Mouse (Mus musculus): ENCODE data around the gene Bloc1s6. TPM values are rescaled to one million over a fixed set of nuclear protein-coding genes. Genes with fewer than 3 reads are reported as not detected.

Bloc1s6 gene
- polyA plus RNA-seq, 1 experiment from 2014 or later, result 86.5 TPM

DNA sequence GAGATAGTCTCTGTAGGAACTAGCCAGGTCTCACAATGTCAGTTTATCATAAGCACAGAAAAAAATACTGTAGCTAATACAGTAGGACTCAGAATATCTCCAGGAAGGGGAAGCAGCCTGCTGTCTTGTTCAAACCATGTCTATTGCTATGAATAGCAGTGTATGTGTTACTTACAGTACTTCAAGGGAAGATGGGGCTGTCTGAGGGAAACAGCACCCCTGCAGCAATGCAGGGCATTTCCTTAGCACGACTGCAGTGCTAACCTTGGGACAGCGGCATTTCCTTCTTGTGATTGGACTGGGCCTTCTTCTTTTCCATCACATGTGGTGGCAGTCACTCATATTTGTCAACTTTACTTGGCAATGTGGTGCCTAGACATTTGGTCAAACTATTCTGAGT is 38.5 kb downstream of the Bloc1s6 start:
- no peak overlapping the region for H3K4me2 ChIP-seq (ENCODE audit: low read depth, low read length)
- no peak overlapping the region for H3K4me3 ChIP-seq (ENCODE audit: low read depth, low read length)
- H3K9ac ChIP-seq (replicated peaks; ENCODE audit: low read depth, low read length), result no peak overlapping the region
- WGBS, result 78% methylated on average over 2 of the region's 2 CpGs
- H3K36me3 ChIP-seq (ENCODE audit: control insufficient read depth, insufficient read depth, low read length), result no peaks in the 10 kb centered on the region
- H3K27me3 ChIP-seq (ENCODE audit: control insufficient read depth, insufficient read depth, low read length), result no peaks in the 10 kb centered on the region
- H3K4me1 ChIP-seq (ENCODE audit: control insufficient read depth, insufficient read depth, low read length), result no peaks in the 10 kb centered on the region
- ATAC-seq (ENCODE audit: low read depth), result no peak
- no peak overlapping the region for H3K27ac ChIP-seq (ENCODE audit: low read depth, low read length)
- no peaks in the 10 kb centered on the region; the same call in 1 of the 2 replicates for H3K9me3 ChIP-seq (ENCODE audit: control insufficient read depth, low read length)

GRCm38 (mm10) chr2:122779967-122780366 is 41.7 kb downstream of the Bloc1s6 start:
- H3K36me3 ChIP-seq (ENCODE audit: control insufficient read depth, insufficient read depth, low read length), result no peaks in the 10 kb centered on the region
- no peaks in the 10 kb centered on the region for H3K4me1 ChIP-seq (ENCODE audit: control insufficient read depth, insufficient read depth, low read length)
- H3K27me3 ChIP-seq (ENCODE audit: control insufficient read depth, insufficient read depth, low read length), result no peaks in the 10 kb centered on the region
- WGBS, result 47% methylated on average over 5 of the region's 5 CpGs
- no peak overlapping the region for H3K27ac ChIP-seq (ENCODE audit: low read depth, low read length)
- no peak overlapping the region for H3K9ac ChIP-seq (replicated peaks; ENCODE audit: low read depth, low read length)
- no peak overlapping the region for H3K4me3 ChIP-seq (ENCODE audit: low read depth, low read length)
- no peak overlapping the region for H3K4me2 ChIP-seq (ENCODE audit: low read depth, low read length)
- H3K9me3 ChIP-seq (ENCODE audit: control insufficient read depth, low read length), result no peaks in the 10 kb centered on the region
- no peak for ATAC-seq (ENCODE audit: low read depth)

DNA sequence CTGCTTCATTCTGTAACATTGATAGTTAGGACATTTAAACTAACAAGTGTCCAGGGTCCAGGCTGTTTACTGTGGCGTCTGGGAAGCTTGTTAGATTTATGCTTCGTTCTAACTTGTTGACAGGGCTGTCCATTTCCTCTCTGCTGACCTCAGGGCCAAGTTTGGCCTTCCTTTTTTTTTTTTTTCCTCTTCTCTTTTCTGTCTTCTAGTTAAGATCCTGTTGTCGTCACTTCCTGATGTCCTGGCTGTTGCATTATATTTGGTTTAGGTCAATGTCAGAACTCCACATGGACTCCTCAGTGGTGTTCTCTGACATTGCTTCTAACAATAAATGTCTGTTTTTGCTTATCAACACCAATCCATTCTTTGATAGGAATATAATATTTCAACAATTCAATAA is 42.1 kb downstream of the Bloc1s6 start:
- Histone ChIP-seq H3K9ac (replicated peaks; ENCODE audit: low read depth, low read length) (no peak overlapping the region), H3K4me1 (ENCODE audit: control insufficient read depth, insufficient read depth, low read length) (no peaks in the 10 kb centered on the region), H3K27ac (ENCODE audit: low read depth, low read length) (no peak overlapping the region), H3K4me3 (ENCODE audit: low read depth, low read length) (no peak overlapping the region), H3K36me3 (ENCODE audit: control insufficient read depth, insufficient read depth, low read length) (no peaks in the 10 kb centered on the region), H3K9me3 (ENCODE audit: control insufficient read depth, low read length) (no peaks in the 10 kb centered on the region), H3K27me3 (ENCODE audit: control insufficient read depth, insufficient read depth, low read length) (no peaks in the 10 kb centered on the region), H3K4me2 (ENCODE audit: low read depth, low read length) (no peak overlapping the region)
- WGBS, result 55% methylated on average over 3 of the region's 3 CpGs
- no peak for ATAC-seq (ENCODE audit: low read depth)

DNA sequence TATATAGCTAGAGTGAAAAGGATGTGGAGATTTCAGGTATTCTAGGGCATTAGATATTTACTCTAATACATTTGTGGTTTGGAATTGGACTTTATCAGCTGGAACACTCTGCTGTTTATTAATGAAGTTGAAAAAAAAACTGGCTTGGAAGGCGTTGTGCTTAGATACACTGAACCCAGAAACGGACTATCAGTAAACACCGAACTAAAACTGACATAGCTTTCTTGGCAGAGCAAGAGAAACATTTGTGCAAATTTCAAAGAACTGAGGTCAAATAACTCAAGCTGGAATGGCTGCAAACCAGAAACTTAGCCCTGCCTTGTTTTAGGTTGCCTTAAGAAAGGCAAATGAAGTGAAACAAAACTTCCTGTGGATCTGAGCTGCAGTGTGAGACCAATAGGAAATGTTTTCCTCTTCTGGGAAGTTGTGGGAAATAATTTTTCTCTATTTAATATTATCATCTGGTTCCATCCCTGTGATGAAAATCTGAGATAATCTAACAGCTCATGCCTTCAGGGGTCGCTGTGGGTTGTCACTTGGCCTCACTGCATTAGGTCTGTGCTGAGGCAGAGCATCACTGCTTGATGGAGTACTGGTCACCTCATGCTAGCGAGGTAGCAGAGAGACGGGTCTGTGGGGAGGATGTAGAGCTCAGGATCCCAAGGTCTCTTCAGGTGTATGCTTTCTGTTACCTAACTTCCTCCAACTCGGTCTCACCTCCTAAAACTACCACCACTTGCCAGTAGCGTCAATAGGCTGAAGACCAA is 43.5 kb downstream of the Bloc1s6 start:
- H3K4me3 ChIP-seq (ENCODE audit: low read depth, low read length), result no peak overlapping the region
- H3K27ac ChIP-seq (ENCODE audit: low read depth, low read length), result no peak overlapping the region
- no peaks in the 10 kb centered on the region for H3K9me3 ChIP-seq (ENCODE audit: control insufficient read depth, low read length)
- no peak for ATAC-seq (ENCODE audit: low read depth)
- H3K27me3 ChIP-seq (ENCODE audit: control insufficient read depth, insufficient read depth, low read length), result no peaks in the 10 kb centered on the region
- H3K36me3 ChIP-seq (ENCODE audit: control insufficient read depth, insufficient read depth, low read length), result no peaks in the 10 kb centered on the region
- WGBS, result 78% methylated on average over 8 of the region's 8 CpGs
- H3K4me1 ChIP-seq (ENCODE audit: control insufficient read depth, insufficient read depth, low read length), result no peaks in the 10 kb centered on the region
- H3K9ac ChIP-seq (replicated peaks; ENCODE audit: low read depth, low read length), result no peak overlapping the region
- no peak overlapping the region for H3K4me2 ChIP-seq (ENCODE audit: low read depth, low read length)

- no peak for ATAC-seq (ENCODE audit: low read depth)
- Histone ChIP-seq H3K4me2 (ENCODE audit: low read depth, low read length) (no peak overlapping the region), H3K27me3 (ENCODE audit: control insufficient read depth, insufficient read depth, low read length) (no peaks in the 10 kb centered on the region), H3K4me3 (ENCODE audit: low read depth, low read length) (no peak overlapping the region), H3K9me3 (ENCODE audit: control insufficient read depth, low read length) (no peaks in the 10 kb centered on the region), H3K9ac (replicated peaks; ENCODE audit: low read depth, low read length) (no peak overlapping the region), H3K27ac (ENCODE audit: low read depth, low read length) (no peak overlapping the region), H3K4me1 (ENCODE audit: control insufficient read depth, insufficient read depth, low read length) (no peaks in the 10 kb centered on the region), H3K36me3 (ENCODE audit: control insufficient read depth, insufficient read depth, low read length) (no peaks in the 10 kb centered on the region)
- WGBS, result 93% methylated on average over 2 of the region's 2 CpGs
These were observed 45.4 kb downstream of the Bloc1s6 start for GRCm38 (mm10) chr2:122783730-122784129.

GRCm38 (mm10) chr2:122784701-122785100 is 46.4 kb downstream of the Bloc1s6 start:
- Histone ChIP-seq H3K27me3 (ENCODE audit: control insufficient read depth, insufficient read depth, low read length) (no peaks in the 10 kb centered on the region), H3K9me3 (ENCODE audit: control insufficient read depth, low read length) (no peaks in the 10 kb centered on the region), H3K4me1 (ENCODE audit: control insufficient read depth, insufficient read depth, low read length) (no peaks in the 10 kb centered on the region), H3K36me3 (ENCODE audit: control insufficient read depth, insufficient read depth, low read length) (no peaks in the 10 kb centered on the region), H3K27ac (ENCODE audit: low read depth, low read length) (no peak overlapping the region), H3K9ac (replicated peaks; ENCODE audit: low read depth, low read length) (no peak overlapping the region), H3K4me3 (ENCODE audit: low read depth, low read length) (no peak overlapping the region), H3K4me2 (ENCODE audit: low read depth, low read length) (no peak overlapping the region)
- ATAC-seq (ENCODE audit: low read depth), result no peak
- 86% methylated on average over 3 of the region's 3 CpGs for WGBS

GRCm38 (mm10) chr2:122786167-122786566 is 47.9 kb downstream of the Bloc1s6 start:
- no peak for ATAC-seq (ENCODE audit: low read depth)
- H3K4me2 ChIP-seq (ENCODE audit: low read depth, low read length), result no peak overlapping the region
- H3K4me1 ChIP-seq (ENCODE audit: control insufficient read depth, insufficient read depth, low read length), result no peaks in the 10 kb centered on the region
- no peak overlapping the region for H3K4me3 ChIP-seq (ENCODE audit: low read depth, low read length)
- no peak overlapping the region for H3K9ac ChIP-seq (replicated peaks; ENCODE audit: low read depth, low read length)
- WGBS, result 85% methylated on average over 2 of the region's 2 CpGs
- no peaks in the 10 kb centered on the region for H3K9me3 ChIP-seq (ENCODE audit: control insufficient read depth, low read length)
- H3K27ac ChIP-seq (ENCODE audit: low read depth, low read length), result no peak overlapping the region
- H3K36me3 ChIP-seq (ENCODE audit: control insufficient read depth, insufficient read depth, low read length), result no peaks in the 10 kb centered on the region
- no peaks in the 10 kb centered on the region for H3K27me3 ChIP-seq (ENCODE audit: control insufficient read depth, insufficient read depth, low read length)

DNA sequence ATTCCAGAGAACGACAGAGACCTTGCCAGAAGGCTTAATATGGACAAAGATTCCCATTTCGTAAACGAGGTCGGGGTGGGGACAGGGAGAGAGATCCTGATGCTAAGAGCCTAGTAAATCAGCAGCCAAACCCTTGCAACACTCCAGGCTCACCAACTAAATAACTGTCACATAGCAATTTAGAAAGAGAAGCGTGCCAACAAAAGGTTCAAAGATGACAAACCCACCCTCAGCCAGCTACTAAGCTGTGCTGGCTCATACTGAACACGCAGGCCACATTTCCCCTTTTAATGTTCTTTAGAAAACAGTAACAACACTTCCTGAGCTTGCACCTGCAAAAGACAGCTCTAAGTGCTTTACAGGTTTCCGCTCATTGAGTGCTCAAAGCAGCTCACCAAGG is 51.0 kb downstream of the Bloc1s6 start:
- H3K36me3 ChIP-seq (ENCODE audit: control insufficient read depth, insufficient read depth, low read length), result no peaks in the 10 kb centered on the region
- H3K4me1 ChIP-seq (ENCODE audit: control insufficient read depth, insufficient read depth, low read length), result no peaks in the 10 kb centered on the region
- H3K9ac ChIP-seq (replicated peaks; ENCODE audit: low read depth, low read length), result no peak overlapping the region
- no peak overlapping the region for H3K27ac ChIP-seq (ENCODE audit: low read depth, low read length)
- no peaks in the 10 kb centered on the region for H3K27me3 ChIP-seq (ENCODE audit: control insufficient read depth, insufficient read depth, low read length)
- WGBS, result 76% methylated on average over 7 of the region's 7 CpGs
- no peaks in the 10 kb centered on the region for H3K9me3 ChIP-seq (ENCODE audit: control insufficient read depth, low read length)
- no peak overlapping the region for H3K4me3 ChIP-seq (ENCODE audit: low read depth, low read length)
- no peak overlapping the region for H3K4me2 ChIP-seq (ENCODE audit: low read depth, low read length)
- ATAC-seq (ENCODE audit: low read depth), result no peak

GRCm38 (mm10) chr2:122789730-122790129 is 51.4 kb downstream of the Bloc1s6 start:
- Histone ChIP-seq H3K4me2 (ENCODE audit: low read depth, low read length) (no peak overlapping the region), H3K4me1 (ENCODE audit: control insufficient read depth, insufficient read depth, low read length) (no peaks in the 10 kb centered on the region), H3K9ac (replicated peaks; ENCODE audit: low read depth, low read length) (no peak overlapping the region), H3K27ac (ENCODE audit: low read depth, low read length) (no peak overlapping the region), H3K36me3 (ENCODE audit: control insufficient read depth, insufficient read depth, low read length) (no peaks in the 10 kb centered on the region), H3K9me3 (ENCODE audit: control insufficient read depth, low read length) (no peaks in the 10 kb centered on the region), H3K4me3 (ENCODE audit: low read depth, low read length) (no peak overlapping the region), H3K27me3 (ENCODE audit: control insufficient read depth, insufficient read depth, low read length) (no peaks in the 10 kb centered on the region)
- ATAC-seq (ENCODE audit: low read depth), result no peak
- WGBS, result 75% methylated on average over 6 of the region's 6 CpGs

Measured in neural tube, embryonic 14.5 days (tissue).